Mouse (Mus musculus) MEL (cell line): ENCODE measurements around the gene Ctnnbip1. TPM values are rescaled to one million over a fixed set of nuclear protein-coding genes. Genes with fewer than 3 reads are reported as not detected.

ENCODE experiments used
- DNase-seq: peaks from one replicate; pipeline ENCODE4 v3.0.0; 2011; ENCODE audit warnings: low read depth, low spot score
- H3K27ac ChIP-seq: 2 replicates; pipeline ENCODE4 v1.5.1; 2012; ENCODE audit warnings: low read depth, mild to moderate bottlenecking, control low read depth, low read length, moderate library complexity; ENCODE audit not compliant: control insufficient read depth
- H3K27me3 ChIP-seq, 2 experiments: fragments of 150-350 bp in 1 of 2; sonication (generic) in 1 of 2; 2 replicates each; pipeline ENCODE4 v1.6.1; 2012; ENCODE audit warnings: low read length in 2 of 2, mild to moderate bottlenecking in 2 of 2, improper control_type of control experiment in 1 of 2, moderate library complexity in 1 of 2; ENCODE audit not compliant: insufficient read depth in 2 of 2, control insufficient read depth in 1 of 2
- H3K36me3 ChIP-seq, 2 experiments: 2 replicates each; pipeline ENCODE4 v1.6.1; 2012 to 2014; ENCODE audit warnings: low read length in 2 of 2, improper control_type of control experiment in 1 of 2, inconsistent platforms in 1 of 2, mild to moderate bottlenecking in 1 of 2; ENCODE audit not compliant: insufficient read depth in 2 of 2, control insufficient read depth in 1 of 2
- H3K4me1 ChIP-seq, 2 experiments: fragments of 150-350 bp in 1 of 2; sonication (generic) in 1 of 2; 2 replicates each; pipeline ENCODE4 v1.6.1; 2012; ENCODE audit warnings: low read length in 2 of 2, improper control_type of control experiment in 1 of 2, mild to moderate bottlenecking in 1 of 2; ENCODE audit not compliant: insufficient read depth in 2 of 2, control insufficient read depth in 1 of 2
- H3K4me3 ChIP-seq, 2 experiments: fragments of 150-350 bp in 1 of 2; sonication (generic) in 1 of 2; 2 replicates each; pipeline ENCODE4 v1.5.1; 2012; ENCODE audit warnings: low read depth in 2 of 2, low read length in 2 of 2, mild to moderate bottlenecking in 2 of 2, moderate library complexity in 2 of 2, control low read depth in 1 of 2, improper control_type of control experiment in 1 of 2; ENCODE audit not compliant: control insufficient read depth in 1 of 2, insufficient read depth in 1 of 2
- H3K79me2 ChIP-seq: 2 replicates; pipeline ENCODE4 v1.6.1; 2012; ENCODE audit warnings: mild to moderate bottlenecking, low read length, moderate library complexity; ENCODE audit not compliant: control insufficient read depth, poor library complexity, insufficient read depth
- H3K9ac ChIP-seq: 2 replicates; pipeline ENCODE4 v1.6.1; 2012; ENCODE audit warnings: low read depth, mild to moderate bottlenecking, control low read depth, low read length, moderate library complexity; ENCODE audit not compliant: control insufficient read depth, poor library complexity, severe bottlenecking
- H3K9me3 ChIP-seq: fragments of 150-350 bp; sonication (generic); replicated peaks from 2 replicates; pipeline ENCODE4 v1.6.1; 2012; ENCODE audit warnings: mild to moderate bottlenecking, low read length, improper control_type of control experiment, moderate library complexity; ENCODE audit not compliant: insufficient read depth
- CHD1 ChIP-seq: IDR thresholded peaks from 2 replicates; pipeline ENCODE4 v1.6.1; 2012; ENCODE audit warnings: low read depth, mild to moderate bottlenecking, inconsistent platforms, low read length, improper control_type of control experiment
- CTCF ChIP-seq, 3 experiments: IDR thresholded peaks in 2 of 3; conservative IDR thresholded peaks in 1 of 3; 2 replicates each; pipeline ENCODE4 v1.5.1; 2011 to 2012; ENCODE audit warnings: low read length in 3 of 3, low read depth in 2 of 3, mild to moderate bottlenecking in 2 of 3, improper control_type of control experiment in 1 of 3, inconsistent platforms in 1 of 3, mixed read lengths in 1 of 3, moderate library complexity in 1 of 3; ENCODE audit not compliant: control insufficient read depth in 1 of 3, insufficient read depth in 1 of 3, poor library complexity in 1 of 3, severe bottlenecking in 1 of 3
- E2F4 ChIP-seq: IDR thresholded peaks from 2 replicates; pipeline ENCODE4 v1.6.1; 2011; ENCODE audit warnings: low read depth, low read length, improper control_type of control experiment, borderline replicate concordance
- GABPA ChIP-seq: IDR thresholded peaks from 2 replicates; pipeline ENCODE4 v1.6.1; 2012; ENCODE audit warnings: low read depth, mild to moderate bottlenecking, inconsistent platforms, low read length, improper control_type of control experiment, moderate library complexity
- GATA1 ChIP-seq: IDR thresholded peaks from 2 replicates; pipeline ENCODE4 v1.6.1; 2011; ENCODE audit warnings: low read depth, low read length, improper control_type of control experiment
- KAT2A ChIP-seq: conservative IDR thresholded peaks from 2 replicates; pipeline ENCODE4 v1.6.1; 2012; ENCODE audit warnings: low read depth, low read length, improper control_type of control experiment, inconsistent platforms
- MAFK ChIP-seq: IDR thresholded peaks from 2 replicates; pipeline ENCODE4 v1.6.1; 2011; ENCODE audit warnings: low read depth, mild to moderate bottlenecking, low read length, improper control_type of control experiment, borderline replicate concordance
- MEF2A ChIP-seq: IDR thresholded peaks from 2 replicates; pipeline ENCODE4 v1.6.1; 2014; ENCODE audit warnings: low read depth, mild to moderate bottlenecking, inconsistent platforms, low read length, improper control_type of control experiment; ENCODE audit not compliant: poor library complexity, insufficient replicate concordance, severe bottlenecking; ENCODE audit errors: extremely low read depth
- NRF1 ChIP-seq: IDR thresholded peaks from 2 replicates; pipeline ENCODE4 v1.6.1; 2014; ENCODE audit warnings: low read depth, mild to moderate bottlenecking, inconsistent platforms, low read length, improper control_type of control experiment, moderate library complexity; ENCODE audit not compliant: poor library complexity, insufficient read depth, severe bottlenecking
- POLR2AphosphoS5 ChIP-seq: IDR thresholded peaks from 2 replicates; pipeline ENCODE4 v1.6.1; 2012; ENCODE audit warnings: low read depth, borderline replicate concordance, mild to moderate bottlenecking, inconsistent platforms, low read length, moderate library complexity, mixed read lengths
- SIN3A ChIP-seq: IDR thresholded peaks from 2 replicates; pipeline ENCODE4 v1.6.1; 2012; ENCODE audit warnings: low read length, improper control_type of control experiment, inconsistent platforms
- SMC3 ChIP-seq: IDR thresholded peaks from 2 replicates; pipeline ENCODE4 v1.6.1; 2011; ENCODE audit warnings: low read depth, low read length, improper control_type of control experiment
- TCF12 ChIP-seq: IDR thresholded peaks from 2 replicates; pipeline ENCODE4 v1.6.1; 2014; ENCODE audit warnings: low read depth, mild to moderate bottlenecking, inconsistent platforms, low read length, improper control_type of control experiment, moderate library complexity
- USF1 ChIP-seq: IDR thresholded peaks from 2 replicates; pipeline ENCODE4 v1.6.1; 2014; ENCODE audit warnings: low read depth, mild to moderate bottlenecking, inconsistent platforms, low read length, improper control_type of control experiment, moderate library complexity
- ZKSCAN1 ChIP-seq: IDR thresholded peaks from 2 replicates; pipeline ENCODE4 v1.6.1; 2012; ENCODE audit warnings: low read depth, mild to moderate bottlenecking, inconsistent platforms, low read length, improper control_type of control experiment, moderate library complexity
- polyA plus RNA-seq, 2 experiments: library from polyadenylated mRNA; stranded (reverse) in 1 of 2; unstranded in 1 of 2; fragments of >175 nt in 1 of 2; fragments of >200 nt in 1 of 2; gene quantifications; 2 replicates each; pipeline versions ENCODE4 v1.2.1 to v1.2.4; 2012; ENCODE audit warnings: low replicate concordance in 2 of 2, low read depth in 1 of 2; ENCODE audit not compliant: insufficient read length in 2 of 2, insufficient read depth in 1 of 2, missing spikeins in 1 of 2
- total RNA-seq: library from RNA; depleted of rRNA; stranded (reverse); fragments of 300-350 nt; gene quantifications from 2 replicates; pipeline ENCODE4 v1.2.3, GENCODE M21; 2012

Ctnnbip1 gene
- total and polyA plus RNA-seq, 3 experiments, result 12.7 to 20.2 TPM; not detected in 1

- H3K4me3 ChIP-seq, result no peak overlapping the region
- no peaks in the 10 kb centered on the region for H3K36me3 ChIP-seq
- no peak for DNase-seq
- no peaks in the 10 kb centered on the region for H3K9me3 ChIP-seq
- no peaks in the 10 kb centered on the region for H3K4me1 ChIP-seq
- TF ChIP-seq MAFK (no peak), GABPA (no peak), CTCF (IDR thresholded peaks at IDR 0.05 in 2 of 3, conservative IDR thresholded peaks at IDR 0.05 in 1 of 3; ENCODE audit: control insufficient read depth in 1 of 3, insufficient read depth in 1 of 3, low read depth in 2 of 3, low read length in 3 of 3, poor library complexity in 1 of 3, severe bottlenecking in 1 of 3) (no peak), ZKSCAN1 (no peak), SIN3A (no peak), E2F4 (no peak), USF1 (no peak), POLR2AphosphoS5 (no peak), CHD1 (no peak), MEF2A (no peak), SMC3 (no peak)
- H3K79me2 ChIP-seq, result no peaks in the 10 kb centered on the region
- H3K27me3 ChIP-seq, result no peaks in the 10 kb centered on the region
- no peak overlapping the region for H3K9ac ChIP-seq
- H3K27ac ChIP-seq, result no peak overlapping the region
These were observed 32.8 kb downstream of the Ctnnbip1 start for GRCm38 (mm10) chr4:149550866-149551265.

GRCm38 (mm10) chr4:149551696-149552095 lies 33.7 kb downstream of the Ctnnbip1 start:
- Histone ChIP-seq H3K9me3 (no peaks in the 10 kb centered on the region), H3K27me3 (no peaks in the 10 kb centered on the region), H3K36me3 (no peaks in the 10 kb centered on the region), H3K27ac (no peak overlapping the region), H3K4me1 (no peaks in the 10 kb centered on the region), H3K4me3 (no peak overlapping the region), H3K79me2 (no peaks in the 10 kb centered on the region), H3K9ac (no peak overlapping the region)
- no peak for DNase-seq
- no peak for TF ChIP-seq KAT2A
- no peak for TF ChIP-seq GATA1
- no peak for TF ChIP-seq TCF12
- no peak for TF ChIP-seq MEF2A
- TF ChIP-seq E2F4, result no peak
- no peak for TF ChIP-seq NRF1
- TF ChIP-seq USF1, result no peak
